Mouse (Mus musculus): ENCODE measurements at regions not wholly inside any gene's neighbourhood (a gene's known extent, or its start where the extent isn't known, plus 50 kb on each side); places are given as distances from the start of the nearest gene placed in this dataset.

DNA sequence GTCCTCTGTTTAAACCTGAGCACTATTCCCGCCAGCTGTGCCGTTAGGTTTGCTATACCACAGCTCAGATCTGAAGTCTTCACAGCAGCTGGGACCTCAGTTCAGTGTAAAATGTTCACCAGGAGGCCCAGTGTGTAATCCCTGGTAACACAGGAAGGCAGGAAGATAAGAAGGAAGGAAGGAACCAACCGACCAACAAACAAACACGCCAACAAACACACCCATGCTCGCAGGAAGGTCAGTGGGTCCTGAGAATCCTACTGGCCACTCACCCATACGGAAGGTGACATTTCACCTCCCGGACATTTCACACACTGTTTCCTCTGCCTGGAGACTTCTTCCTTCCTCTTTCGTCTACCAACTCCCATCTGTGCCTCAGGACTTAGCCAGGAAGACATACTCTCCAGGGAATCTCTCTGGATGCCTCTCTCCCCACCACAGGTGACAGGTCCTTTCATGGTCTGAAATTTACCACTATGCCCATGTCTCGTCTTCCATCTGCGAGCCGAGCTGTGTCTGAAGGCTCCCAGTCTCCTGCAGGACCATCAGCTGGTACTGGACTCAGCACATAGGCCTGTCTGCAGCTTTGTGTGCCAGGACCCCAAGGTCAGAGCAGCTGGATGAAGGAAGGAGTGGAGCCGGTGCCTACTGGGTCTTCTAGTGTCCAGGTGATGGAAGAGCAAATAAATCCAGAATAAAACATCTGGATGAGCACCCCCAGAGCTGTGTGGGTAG lies 61.1 kb upstream of the Xpa start:
- Histone ChIP-seq H3K36me3 (no peaks in the 10 kb centered on the region), H3K27me3 (replicated peaks) (no peaks in the 10 kb centered on the region), H3K4me1 (replicated peaks) (no peaks in the 10 kb centered on the region), H3K4me2 (no peak overlapping the region), H3K9ac (no peak overlapping the region), H3K27ac (ENCODE audit: poor library complexity, severe bottlenecking) (no peak overlapping the region), H3K4me3 (no peak overlapping the region), H3K9me3 (replicated peaks) (no peaks in the 10 kb centered on the region)
- 58% methylated on average over 12 of the region's 12 CpGs for WGBS
- ATAC-seq (ENCODE audit: insufficient number of reproducible peaks, low FRiP score) = no peak

DNA sequence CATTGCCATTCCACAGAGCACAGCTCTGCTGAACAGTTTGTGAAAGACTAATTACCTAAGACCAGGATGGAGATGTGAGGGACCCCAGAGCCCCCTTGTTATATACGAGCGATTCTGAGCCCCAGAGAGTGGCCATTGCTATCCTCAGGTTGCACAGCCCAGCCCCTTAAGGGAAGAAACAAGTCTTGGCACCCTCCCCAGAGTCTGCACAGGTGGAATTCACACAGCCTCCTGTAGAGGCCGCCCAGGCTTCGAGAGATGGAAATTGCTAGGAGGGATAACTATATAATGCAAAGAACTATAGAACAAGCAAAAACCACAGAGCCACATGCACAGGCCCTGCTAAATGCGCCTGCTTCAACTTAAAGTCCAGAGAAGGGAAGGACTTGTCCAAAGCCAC lies 62.7 kb upstream of the Xpa start:
- H3K36me3 ChIP-seq = no peaks in the 10 kb centered on the region
- peaks cover 5% of the 10 kb centered on the region for H3K27me3 ChIP-seq (replicated peaks)
- no peak for ATAC-seq (ENCODE audit: insufficient number of reproducible peaks, low FRiP score)
- WGBS = 59% methylated on average over 5 of the region's 5 CpGs
- H3K4me3 ChIP-seq = no peak overlapping the region
- H3K9ac ChIP-seq = no peak overlapping the region
- no peaks in the 10 kb centered on the region for H3K9me3 ChIP-seq (replicated peaks)
- no peaks in the 10 kb centered on the region for H3K4me1 ChIP-seq (replicated peaks)
- no peak overlapping the region for H3K4me2 ChIP-seq
- no peak overlapping the region for H3K27ac ChIP-seq (ENCODE audit: poor library complexity, severe bottlenecking)

DNA sequence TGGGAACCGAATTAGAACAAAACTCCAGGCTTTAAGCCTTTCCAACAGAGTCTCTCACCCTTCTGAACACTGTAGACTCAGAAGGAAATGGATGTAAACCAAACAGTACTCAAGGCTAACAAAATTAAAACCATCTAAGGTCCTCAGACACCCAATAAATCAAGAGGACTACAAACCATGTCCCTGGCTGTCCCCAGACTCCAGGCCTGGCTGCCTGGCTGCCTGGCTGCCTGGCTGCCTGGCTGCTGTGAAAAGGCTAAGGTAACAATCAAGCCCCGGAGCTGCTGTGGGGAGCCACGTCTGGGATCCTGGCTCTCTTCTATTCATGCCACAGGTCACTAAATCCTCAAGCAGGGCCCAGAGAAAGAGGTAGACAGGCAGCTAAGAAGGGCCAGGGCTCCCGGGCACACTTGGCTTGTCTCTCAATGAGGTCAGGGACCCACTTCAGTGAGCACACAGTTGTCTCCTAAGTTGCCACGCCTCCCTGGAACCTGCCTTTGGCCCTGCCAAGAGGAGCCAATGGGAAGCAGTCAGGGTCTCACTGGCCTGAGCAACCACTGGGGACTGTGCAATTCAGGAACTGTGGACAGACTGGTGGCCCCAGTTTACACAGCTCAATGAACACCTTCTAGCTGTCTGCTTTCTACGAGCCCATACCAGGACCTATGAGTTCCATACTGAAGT lies 72.6 kb upstream of the Xpa start:
- H3K36me3 ChIP-seq = no peaks in the 10 kb centered on the region
- peaks cover 3% of the 10 kb centered on the region; the same call in 1 of the 2 replicates for H3K4me1 ChIP-seq (replicated peaks)
- H3K4me2 ChIP-seq = no peak overlapping the region
- no peak for ATAC-seq (ENCODE audit: insufficient number of reproducible peaks, low FRiP score)
- H3K9me3 ChIP-seq (replicated peaks) = no peaks in the 10 kb centered on the region
- H3K27me3 ChIP-seq (replicated peaks) = peaks cover 19% of the 10 kb centered on the region; the same call in 1 of the 2 replicates
- no peak overlapping the region for H3K4me3 ChIP-seq
- H3K9ac ChIP-seq = no peak overlapping the region
- no peak overlapping the region for H3K27ac ChIP-seq (ENCODE audit: poor library complexity, severe bottlenecking)
- 53% methylated on average over 6 of the region's 6 CpGs for WGBS

DNA sequence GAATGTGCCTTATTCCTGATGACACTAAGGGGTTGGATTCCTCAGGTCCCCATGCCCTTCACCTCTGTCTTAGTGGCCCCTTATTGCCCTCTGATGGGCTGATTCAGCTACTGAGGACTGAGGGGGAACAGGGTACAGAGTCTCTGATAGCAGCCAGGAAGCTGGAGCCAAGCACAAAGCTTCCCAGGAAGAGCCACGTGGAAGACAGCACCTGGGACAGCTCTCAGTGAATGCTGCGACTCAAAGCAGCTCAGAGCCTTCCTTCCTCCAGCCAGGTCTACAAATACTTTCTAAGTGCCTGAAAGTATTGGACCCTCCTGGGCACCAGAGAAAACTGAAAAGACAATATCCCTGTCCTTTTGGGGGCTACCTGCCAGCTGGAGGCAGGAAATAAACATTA lies 72.3 kb upstream of the Foxe1 start:
- WGBS = 3% methylated on average over 2 of the region's 2 CpGs
- Histone ChIP-seq H3K27ac (ENCODE audit: poor library complexity, severe bottlenecking) (no peak overlapping the region), H3K9me3 (replicated peaks) (no peaks in the 10 kb centered on the region), H3K27me3 (replicated peaks) (peaks cover 8% of the 10 kb centered on the region; the same call in 1 of the 2 replicates), H3K4me3 (no peak overlapping the region), H3K36me3 (no peaks in the 10 kb centered on the region), H3K4me2 (no peak overlapping the region), H3K4me1 (replicated peaks) (peaks cover 3% of the 10 kb centered on the region; the same call in 1 of the 2 replicates), H3K9ac (no peak overlapping the region)
- ATAC-seq (ENCODE audit: insufficient number of reproducible peaks, low FRiP score) = no peak

DNA sequence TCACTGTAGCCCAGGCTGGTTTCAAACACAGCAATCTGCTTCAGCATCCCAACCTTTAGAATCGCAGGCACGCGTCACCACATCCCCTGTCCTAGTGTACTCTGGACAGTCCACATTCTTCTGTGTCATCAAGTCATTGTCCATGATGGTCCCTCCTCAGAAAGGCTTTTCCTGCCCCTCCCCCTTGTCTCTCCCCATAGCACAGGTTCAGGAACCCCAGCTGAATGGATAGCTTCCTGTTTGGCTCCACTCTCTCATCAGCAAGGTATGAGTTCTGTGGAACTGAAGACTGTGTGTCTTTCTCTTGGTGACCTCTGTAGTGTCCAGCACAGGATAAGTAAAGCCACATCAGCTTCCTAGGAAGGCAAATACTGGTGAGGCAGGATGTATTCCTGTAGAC lies 67.6 kb upstream of the Foxe1 start:
- Histone ChIP-seq H3K4me2 (no peak overlapping the region), H3K4me3 (no peak overlapping the region), H3K9me3 (replicated peaks) (no peaks in the 10 kb centered on the region), H3K36me3 (no peaks in the 10 kb centered on the region), H3K27me3 (replicated peaks) (peaks cover 9% of the 10 kb centered on the region), H3K9ac (no peak overlapping the region), H3K4me1 (replicated peaks) (peaks cover 15% of the 10 kb centered on the region), H3K27ac (ENCODE audit: poor library complexity, severe bottlenecking) (no peak overlapping the region)
- WGBS = 66% methylated on average over 3 of the region's 3 CpGs
- no peak for ATAC-seq (ENCODE audit: insufficient number of reproducible peaks, low FRiP score)

DNA sequence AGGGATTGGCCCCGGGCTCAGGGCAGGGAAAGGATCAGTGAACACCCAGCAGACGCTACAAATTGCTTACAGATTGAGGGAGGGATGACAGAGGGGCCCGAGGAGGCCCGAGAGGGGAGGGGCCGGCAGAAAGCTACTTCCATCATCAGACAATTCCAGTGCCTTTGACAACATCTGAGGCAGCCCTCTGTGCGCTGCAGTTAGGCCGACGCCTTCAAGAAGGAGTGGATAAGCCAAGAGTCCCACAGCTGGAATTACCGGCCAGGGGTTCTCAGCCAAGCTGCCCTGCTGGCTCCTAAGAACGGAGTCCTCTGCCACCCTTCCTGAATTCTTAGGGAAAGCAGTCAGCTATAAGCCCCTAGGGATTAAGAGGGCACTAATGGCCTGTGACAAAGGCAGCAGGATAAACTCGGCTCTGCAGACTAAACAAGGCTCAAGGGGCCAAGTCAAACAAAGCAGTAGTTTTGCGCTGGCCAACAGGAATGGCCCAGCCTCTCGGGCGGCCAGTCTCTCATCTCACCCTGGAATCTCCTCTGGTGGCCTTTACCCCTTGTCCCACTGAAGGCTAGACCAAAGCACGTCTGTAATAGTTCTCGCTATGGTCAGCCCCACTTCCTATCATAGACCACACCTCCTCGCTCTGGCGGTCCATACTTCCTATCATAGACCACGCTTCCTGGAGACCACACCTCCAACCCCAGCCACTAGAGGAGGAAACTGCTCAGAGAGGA lies 66.4 kb upstream of the Foxe1 start:
- H3K9ac ChIP-seq = no peak overlapping the region
- H3K36me3 ChIP-seq = no peaks in the 10 kb centered on the region
- peak overlapping the region; percentile 36 for H3K4me2 ChIP-seq
- H3K27me3 ChIP-seq (replicated peaks) = peaks cover 6% of the 10 kb centered on the region
- H3K9me3 ChIP-seq (replicated peaks) = no peaks in the 10 kb centered on the region
- no peak overlapping the region for H3K4me3 ChIP-seq
- H3K27ac ChIP-seq (ENCODE audit: poor library complexity, severe bottlenecking) = peak overlapping the region; percentile 39; the same call in 1 of the 2 replicates
- 10% methylated on average over 19 of the region's 19 CpGs for whole genome bisulfite sequencing
- H3K4me1 ChIP-seq (replicated peaks) = peaks cover 15% of the 10 kb centered on the region
- ATAC-seq (ENCODE audit: insufficient number of reproducible peaks, low FRiP score) = peak; percentile 64; the same call in 1 of the 2 replicates

DNA sequence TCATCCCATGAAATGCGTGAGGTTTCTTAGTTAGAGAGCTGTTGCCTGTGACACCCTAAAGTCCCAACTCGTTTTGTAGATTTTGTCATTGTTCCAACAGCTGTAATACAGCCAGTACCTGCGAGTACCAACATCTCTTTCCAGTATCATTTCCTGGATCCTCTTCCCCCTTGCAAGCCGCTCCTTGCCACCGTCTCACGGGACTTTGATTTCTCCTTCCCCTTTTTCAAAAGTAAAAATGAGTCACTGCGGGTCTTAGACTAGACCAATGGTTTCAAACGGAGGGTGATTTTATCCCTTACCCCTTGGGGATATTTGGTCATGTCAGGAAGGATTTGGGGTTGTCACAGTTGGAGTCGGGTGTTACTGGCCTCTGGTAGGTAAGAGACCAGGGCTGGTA lies 56.5 kb upstream of the Foxe1 start:
- Histone ChIP-seq H3K9me3 (replicated peaks) (peaks cover 8% of the 10 kb centered on the region), H3K27ac (ENCODE audit: poor library complexity, severe bottlenecking) (no peak overlapping the region), H3K4me2 (no peak overlapping the region), H3K9ac (no peak overlapping the region), H3K27me3 (replicated peaks) (0 out of 2 replicates have a peak, but pooled peaks cover 5% of the 10 kb centered on the region), H3K4me1 (replicated peaks) (peaks cover 6% of the 10 kb centered on the region), H3K4me3 (no peak overlapping the region), H3K36me3 (no peaks in the 10 kb centered on the region)
- WGBS = 82% methylated on average over 9 of the region's 9 CpGs
- ATAC-seq (ENCODE audit: insufficient number of reproducible peaks, low FRiP score) = no peak

DNA sequence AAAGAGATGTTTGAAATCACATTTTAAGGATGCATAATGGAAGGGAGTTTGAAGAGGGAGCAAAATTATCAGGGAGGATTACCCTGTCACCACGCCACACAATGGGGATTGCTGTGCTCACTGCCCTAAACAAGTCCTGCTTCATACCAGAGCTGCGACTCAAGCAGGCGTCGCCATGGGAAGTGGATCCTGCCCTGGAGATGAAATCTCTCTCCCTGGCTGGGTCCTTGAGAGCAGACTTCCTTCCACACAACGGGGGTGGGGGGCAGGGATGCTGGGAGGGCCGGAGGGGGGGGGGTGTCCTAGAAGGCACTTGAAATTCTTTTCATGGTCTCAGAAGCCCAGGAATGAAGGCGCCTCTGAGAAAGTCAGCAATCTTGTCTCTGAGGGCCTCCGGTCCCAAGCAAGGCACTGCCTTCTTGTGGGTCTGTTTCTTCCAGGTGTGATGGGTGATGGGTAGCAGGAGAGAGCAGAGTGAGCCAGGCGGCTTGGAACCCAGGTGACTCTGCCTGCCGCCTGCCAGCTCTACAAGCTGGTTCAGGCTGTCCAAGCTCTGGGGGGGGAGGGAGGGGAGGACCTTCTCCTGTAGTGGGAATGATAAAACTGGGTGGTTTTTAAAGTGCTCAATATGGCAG lies 51.7 kb upstream of the Foxe1 start:
- no peak overlapping the region for H3K9ac ChIP-seq
- H3K9me3 ChIP-seq (replicated peaks) = peaks cover 8% of the 10 kb centered on the region
- no peak overlapping the region for H3K27ac ChIP-seq (ENCODE audit: poor library complexity, severe bottlenecking)
- H3K27me3 ChIP-seq (replicated peaks) = peaks cover 13% of the 10 kb centered on the region
- peak overlapping the region; percentile 26 for H3K4me2 ChIP-seq
- no peaks in the 10 kb centered on the region for H3K36me3 ChIP-seq
- WGBS = 19% methylated on average over 10 of the region's 10 CpGs
- no peak for ATAC-seq (ENCODE audit: insufficient number of reproducible peaks, low FRiP score)
- H3K4me1 ChIP-seq (replicated peaks) = peaks cover 6% of the 10 kb centered on the region
- H3K4me3 ChIP-seq = no peak overlapping the region
